Mouse (Mus musculus) thymus, adult 18-20 months (tissue): ENCODE data around the gene Tmem181a.
"Not testable (repeated sequence)": the region's sequence is repeated elsewhere in the genome, so short reads cannot be mapped to it uniquely, and the experiment has no call there.

Experiments
- DNase-seq, 2 experiments: peaks; one replicate each; pipeline ENCODE4 v3.0.0; 2022; ENCODE audit warnings: mixed read lengths in 2 of 2

Tmem181a gene

GRCm38 (mm10) chr17:6306503-6306902 is 49.8 kb downstream of the Tmem181a start:
- not testable (repeated sequence) for DNase-seq

- not testable (repeated sequence) for DNase-seq
Observed at GRCm38 (mm10) chr17:6311716-6312115, 55.1 kb downstream of the Tmem181a start.

GRCm38 (mm10) chr17:6312755-6313154 is 56.1 kb downstream of the Tmem181a start:
- not testable (repeated sequence) for DNase-seq

DNA sequence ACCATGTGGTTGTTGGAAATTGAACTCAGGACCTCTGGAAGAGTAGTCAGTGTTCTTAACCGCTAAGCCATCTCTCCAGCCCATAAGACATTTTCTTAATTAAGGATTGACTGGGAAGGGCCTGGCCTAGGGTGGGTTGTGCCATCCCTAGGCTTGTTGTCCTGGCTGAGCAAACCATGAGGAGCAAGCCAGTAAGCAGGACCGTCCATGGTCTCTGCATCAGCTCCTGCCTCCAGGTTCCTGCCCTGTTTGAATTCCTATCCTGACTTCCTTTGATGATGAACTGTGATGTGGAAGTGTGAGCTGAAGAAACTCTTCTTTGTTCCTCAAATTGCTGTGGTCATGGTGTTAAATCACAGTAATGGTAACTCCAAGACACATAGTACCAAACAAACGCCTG is 57.8 kb downstream of the Tmem181a start:
- peak in 1 of 2 experiments; percentile 35 for DNase-seq

- peak in 1 of 2 experiments; percentile 12 for DNase-seq
Observed at GRCm38 (mm10) chr17:6315706-6316105, 59.0 kb downstream of the Tmem181a start.

DNA sequence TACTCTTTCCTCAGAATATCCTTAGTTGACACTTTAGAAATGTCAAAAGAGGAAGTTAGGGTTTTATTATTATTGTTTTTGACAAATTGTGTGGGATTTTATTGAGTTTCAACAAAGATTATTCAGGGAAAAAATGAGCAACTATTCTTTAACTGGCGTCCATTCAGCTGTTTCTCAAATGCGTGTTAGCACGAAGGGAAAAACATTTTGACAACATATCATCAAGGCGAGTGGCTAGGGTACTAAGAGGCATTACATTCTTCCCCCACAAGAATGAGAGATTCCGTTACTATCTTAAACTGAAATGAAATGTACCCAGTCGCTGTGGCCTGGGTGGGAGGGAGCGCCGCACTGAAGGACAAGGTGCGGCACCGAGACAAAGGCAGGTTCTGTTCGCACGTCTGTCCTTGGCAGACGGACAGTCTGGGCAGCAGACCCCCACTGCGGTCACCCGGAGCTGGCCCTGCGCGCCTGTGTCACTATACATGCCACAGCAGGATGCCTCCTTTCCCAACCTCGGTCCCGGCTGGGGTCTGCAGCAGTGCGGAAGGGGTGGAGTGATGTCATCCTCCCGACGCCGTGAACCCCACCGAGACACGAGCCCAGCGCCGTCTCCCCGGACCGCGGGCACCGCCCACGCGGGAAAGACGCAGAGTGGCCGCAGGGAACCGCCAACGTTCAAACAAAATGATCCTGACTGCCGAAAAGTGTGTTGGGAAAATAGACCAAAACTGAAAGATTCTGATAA is 59.9 kb downstream of the Tmem181a start:
- DNase-seq, result peak; percentile 68 to 77

GRCm38 (mm10) chr17:6317339-6317985 is 60.8 kb downstream of the Tmem181a start, which contains the start of gene Dynlt1a:
TSS of gene Dynlt1a (minus strand) at chr17:6317500.
- DNase-seq, result peak; percentile 95 to 97

DNA sequence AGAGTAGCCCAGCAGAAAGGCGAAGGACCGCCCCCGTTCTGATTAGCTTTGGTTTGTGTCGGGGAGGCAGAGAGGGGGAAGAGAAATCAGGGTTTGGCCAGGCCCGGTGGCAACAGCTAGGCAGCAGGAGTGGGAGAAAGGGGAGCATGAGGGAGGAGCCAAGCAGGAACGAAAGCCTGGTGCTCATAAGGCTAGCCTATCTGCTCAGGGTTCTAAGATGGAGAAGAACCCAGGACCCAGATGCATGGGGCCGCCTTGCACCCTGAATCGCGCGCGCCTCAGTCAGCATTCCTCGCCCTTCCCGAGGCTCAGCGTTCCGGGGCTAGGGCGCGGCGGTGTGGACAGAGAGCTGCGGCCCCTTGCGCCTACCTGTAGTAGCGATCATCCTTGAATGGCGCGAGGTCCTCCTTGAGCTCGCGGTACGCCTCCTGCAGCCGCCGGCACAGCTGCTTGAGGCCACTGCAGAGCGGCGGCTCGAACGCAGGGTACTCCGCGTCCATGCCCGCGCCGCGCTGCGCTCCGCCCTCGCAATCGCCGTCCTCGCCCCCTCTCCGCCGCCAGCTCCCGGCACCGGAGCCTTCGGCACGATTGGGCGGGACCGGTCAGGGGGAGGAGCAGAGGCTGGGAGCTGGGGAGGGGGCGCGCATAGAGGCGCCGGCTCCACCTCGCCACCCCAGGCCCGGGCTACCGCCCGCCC is 64.6 kb downstream of the Tmem181a start:
- DNase-seq, result not testable (repeated sequence)

DNA sequence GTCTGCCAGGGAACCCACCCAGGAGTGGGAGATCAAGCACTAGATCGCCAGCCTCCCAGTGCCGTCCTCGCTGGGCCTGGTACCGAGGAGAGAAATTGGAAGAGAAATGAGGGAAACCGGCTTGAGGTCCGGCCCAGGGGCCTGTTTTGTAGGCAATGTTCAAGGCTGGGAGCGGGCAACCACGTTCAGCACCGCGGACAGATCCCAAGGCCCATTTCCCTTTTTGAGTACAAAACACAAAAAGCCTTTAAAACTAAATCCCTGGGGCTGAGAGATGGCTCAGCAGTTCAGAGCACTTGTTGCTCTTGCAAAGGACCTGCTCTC is 65.1 kb downstream of the Tmem181a start:
- not testable (repeated sequence) for DNase-seq

DNA sequence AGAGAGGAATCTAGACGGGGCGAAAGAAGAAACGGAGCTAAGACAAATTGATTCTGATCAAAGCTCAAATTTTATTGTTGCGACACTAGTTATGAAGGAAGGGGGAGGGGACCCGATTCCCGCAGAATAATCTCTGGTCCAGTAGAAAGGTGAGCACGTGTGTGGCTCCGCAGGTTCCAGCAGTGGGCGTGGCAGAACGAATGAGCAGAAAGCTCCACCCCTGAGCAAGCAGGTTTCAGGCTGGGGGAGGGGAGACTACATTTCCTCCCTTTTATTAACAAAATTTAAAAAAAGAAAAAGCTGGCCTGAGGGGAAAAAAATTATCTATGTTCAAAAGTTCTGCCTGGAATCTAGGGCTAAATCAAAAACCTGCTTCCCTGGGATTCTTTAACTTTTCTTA is 68.4 kb downstream of the Tmem181a start:
- not testable (repeated sequence) for DNase-seq

DNA sequence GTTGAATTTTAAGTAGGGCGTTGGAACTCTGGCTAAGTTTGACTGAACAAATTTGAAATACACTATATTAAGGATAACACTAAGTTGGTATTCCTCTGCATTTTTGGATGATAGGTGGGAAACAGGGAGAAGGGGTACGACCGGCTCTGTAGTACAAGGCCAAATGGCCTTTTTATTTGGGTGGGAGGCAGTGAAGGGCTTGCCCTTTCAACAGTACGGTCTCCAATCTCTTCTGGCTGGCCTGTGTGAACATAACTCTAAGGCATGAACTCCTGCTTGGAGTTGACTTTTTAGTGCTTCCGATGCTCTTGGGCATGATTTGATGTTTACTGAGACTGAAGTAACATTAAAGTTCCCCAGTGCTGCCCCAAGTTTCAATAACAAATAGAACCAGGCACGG is 68.9 kb downstream of the Tmem181a start:
- not testable (repeated sequence) for DNase-seq

DNA sequence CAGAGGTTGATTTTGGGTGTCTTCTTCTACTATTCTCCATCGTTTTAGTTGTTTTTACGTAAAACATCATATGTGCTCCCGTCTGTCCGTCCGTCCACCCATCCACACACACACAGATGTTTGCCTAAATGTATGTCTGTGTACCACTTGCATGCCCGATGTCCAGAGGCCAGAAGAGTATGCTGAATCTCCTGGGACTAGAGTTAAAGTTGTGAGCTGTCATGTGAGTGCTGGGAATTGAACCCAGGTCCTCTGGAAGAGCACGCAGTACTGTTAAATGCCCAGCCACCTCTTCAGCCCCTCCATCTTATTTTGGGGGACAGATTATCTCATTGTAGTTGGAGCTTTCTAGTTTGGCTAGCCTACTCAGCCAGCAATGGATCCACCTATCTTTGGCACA is 70.9 kb downstream of the Tmem181a start:
- not testable (repeated sequence) for DNase-seq

GRCm38 (mm10) chr17:6328997-6329396 is 72.3 kb downstream of the Tmem181a start:
- not testable (repeated sequence) for DNase-seq

GRCm38 (mm10) chr17:6342606-6343294 is 86.1 kb downstream of the Tmem181a start:
- not testable (repeated sequence) for DNase-seq

- DNase-seq, result peak; percentile 1 to 3
Observed at GRCm38 (mm10) chr17:6355256-6355655, 98.6 kb downstream of the Tmem181a start.
